Mouse (Mus musculus) WW6 (cell line): ENCODE measurements around the gene Fam129b.

Source experiments
- DNase-seq: peaks from one replicate; pipeline ENCODE4 v3.0.0-alpha.2; 2013; ENCODE audit warnings: low read depth, low spot score

The Fam129b gene

DNA sequence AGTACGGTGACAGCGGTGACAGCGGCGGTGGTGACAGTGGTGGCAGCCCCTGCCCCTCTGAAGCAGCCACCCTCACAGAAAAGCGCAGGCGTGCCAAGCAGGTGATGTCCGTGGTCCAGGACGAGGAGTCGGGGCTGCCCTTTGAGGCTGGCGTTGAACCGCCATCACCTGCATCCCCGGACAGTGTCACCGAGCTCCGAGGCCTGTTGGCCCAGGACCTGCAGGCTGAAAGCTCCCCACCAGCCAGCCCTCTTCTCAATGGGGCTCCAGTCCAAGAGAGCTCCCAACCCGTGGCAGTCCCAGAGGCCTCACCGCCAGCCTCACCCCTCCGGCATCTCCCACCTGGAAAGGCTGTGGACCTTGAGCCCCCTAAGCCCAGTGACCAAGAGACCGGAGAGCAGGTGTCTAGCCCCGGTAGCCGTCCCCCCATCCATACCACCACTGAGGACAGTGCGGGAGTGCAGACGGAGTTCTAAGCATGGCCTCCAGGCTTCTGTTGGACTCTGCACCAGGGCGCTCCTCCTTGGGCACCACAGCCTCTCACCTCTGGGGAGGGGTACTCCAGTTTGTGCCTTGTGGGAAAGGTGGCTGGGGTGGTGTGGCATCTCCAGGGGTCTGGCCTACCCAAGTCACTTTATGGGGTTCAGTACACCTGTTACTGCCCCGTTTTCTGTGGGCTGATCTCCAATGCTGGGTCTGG lies 47.8 kb downstream of the Fam129b start:
- no peak for DNase-seq

DNA sequence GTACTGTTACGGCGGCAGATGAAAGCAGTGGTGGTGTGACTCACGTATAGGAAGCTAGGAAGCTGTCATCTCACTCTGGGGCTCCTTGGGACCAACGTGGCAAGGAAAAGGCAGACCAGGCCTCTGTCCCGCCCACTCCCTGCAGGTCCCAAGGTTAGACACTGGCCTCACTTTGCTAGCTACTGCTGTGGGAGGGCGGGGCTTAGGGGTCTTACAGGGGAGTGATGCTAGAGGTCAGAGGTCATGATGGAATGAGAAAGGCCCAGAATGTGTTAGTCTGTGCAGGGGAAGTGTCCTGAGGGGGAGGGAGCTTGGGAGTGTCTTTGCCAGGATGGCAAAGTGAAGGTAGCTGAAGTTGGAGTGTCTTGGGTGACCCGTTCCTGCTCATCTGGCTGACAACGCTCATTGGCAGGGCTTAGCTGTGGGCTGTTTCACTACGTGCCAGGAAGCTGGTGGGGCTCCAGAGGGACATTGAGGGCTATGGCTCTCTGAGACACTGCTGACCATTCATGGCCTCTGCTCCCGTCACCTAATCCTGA lies 48.5 kb downstream of the Fam129b start:
- no peak for DNase-seq

GRCm38 (mm10) chr2:32926330-32927075 lies 50.6 kb downstream of the Fam129b start:
- DNase-seq, result no peak

- no peak for DNase-seq
Measured at GRCm38 (mm10) chr2:32927624-32928234, 51.8 kb downstream of the Fam129b start.

GRCm38 (mm10) chr2:32928235-32928946 lies 52.5 kb downstream of the Fam129b start:
- DNase-seq, result peak; percentile 69

GRCm38 (mm10) chr2:32928947-32929829 lies 53.3 kb downstream of the Fam129b start:
- no peak for DNase-seq

DNA sequence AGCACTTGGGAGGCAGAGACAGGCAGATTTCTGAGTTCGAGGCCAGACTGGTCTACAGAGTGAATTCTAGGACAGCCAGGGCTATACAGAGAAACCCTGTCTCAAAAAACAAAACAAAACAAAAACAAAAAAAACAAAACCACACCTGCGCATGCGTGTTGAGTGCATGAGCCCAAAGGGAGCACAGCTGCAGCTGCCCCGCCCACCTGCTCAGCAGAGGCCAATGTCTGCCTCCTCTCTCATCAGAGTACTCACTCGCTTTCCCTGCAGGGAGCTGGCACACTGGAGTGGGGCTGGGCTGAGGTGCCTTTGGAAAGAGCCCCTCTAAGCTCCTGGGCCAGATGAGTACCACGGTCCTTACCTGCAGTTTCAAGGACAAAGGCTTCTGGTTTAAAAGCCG lies 55.8 kb downstream of the Fam129b start:
- no peak for DNase-seq

DNA sequence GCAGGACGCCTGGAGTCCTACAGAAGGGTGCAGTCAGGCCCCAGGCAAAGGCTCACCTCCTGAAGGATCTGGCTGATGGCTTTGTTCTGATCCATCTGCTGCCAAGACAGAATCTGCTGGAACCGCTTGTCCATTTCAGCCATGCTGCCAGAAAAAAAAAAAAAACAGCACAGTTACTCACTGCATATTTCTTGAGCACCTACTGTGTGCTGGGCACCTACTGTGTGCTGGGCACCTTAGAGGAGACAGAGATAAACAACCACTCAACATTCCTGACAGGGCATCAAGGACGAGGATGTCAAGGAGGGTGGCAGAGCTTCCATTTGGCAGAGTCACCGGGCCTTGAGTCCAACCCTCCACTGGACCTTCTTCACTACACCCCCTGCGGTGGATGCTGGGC lies 62.8 kb downstream of the Fam129b start:
- DNase-seq, result no peak

DNA sequence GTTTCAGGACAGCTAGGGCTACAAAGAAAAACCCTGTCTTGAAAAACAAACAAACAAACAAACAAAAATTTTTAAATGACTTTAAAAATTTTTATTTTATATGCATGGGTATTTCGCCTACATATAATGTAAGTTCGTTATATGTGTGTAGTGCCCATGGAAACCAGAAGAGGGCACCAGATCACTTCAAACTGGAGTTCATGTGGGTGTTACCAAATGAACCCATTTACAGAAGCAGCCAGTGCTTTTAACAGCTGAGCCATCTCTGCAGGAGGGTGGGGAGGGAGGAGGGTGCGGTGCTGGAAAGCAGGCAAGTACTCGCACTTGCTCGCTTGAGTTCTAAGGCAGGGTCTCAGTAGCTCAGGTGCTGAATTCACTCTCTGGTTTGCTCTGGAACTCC lies 63.5 kb downstream of the Fam129b start:
- peak; percentile 83 for DNase-seq

GRCm38 (mm10) chr2:32940483-32940882 lies 64.6 kb downstream of the Fam129b start:
- DNase-seq, result no peak

DNA sequence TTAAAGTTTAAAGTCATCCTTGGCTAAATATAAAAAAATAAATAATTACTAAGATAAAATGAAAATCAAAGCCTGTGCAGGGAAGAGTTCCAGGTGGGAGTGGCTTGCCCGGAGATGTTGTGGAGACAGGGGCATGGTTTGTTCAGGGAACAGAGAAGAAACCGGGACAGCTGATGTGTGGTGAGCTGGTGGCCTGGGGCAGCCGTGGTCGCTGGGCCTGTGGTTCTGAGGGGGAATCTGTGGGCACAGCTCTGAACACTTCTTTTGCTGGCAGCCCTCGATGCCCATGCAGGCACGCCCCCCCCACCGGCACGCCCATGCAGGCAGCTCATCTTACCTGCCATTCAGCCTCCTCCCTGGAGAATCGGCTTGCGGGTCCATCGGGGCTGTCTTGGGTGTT lies 71.5 kb downstream of the Fam129b start:
- DNase-seq, result no peak

DNA sequence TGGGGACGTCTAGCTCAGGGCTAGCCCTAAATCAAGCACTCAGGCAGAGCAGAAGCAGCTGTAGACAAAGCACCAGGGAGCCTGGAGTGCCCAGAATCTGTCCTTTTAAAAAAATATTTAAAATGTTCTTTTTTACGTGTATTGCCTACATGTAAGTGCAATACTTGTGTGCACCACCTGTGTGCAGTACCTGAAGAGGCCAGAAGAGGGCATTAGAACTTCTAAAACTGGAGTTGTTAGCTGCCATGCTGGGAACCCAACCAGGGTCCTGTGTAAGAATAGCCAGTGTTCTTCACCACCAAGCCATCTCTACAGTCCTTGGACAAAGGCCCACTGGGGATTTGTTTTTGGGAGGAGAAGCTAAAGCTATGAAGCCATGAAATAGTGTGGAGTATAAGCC lies 78.7 kb downstream of the Fam129b start:
- no peak for DNase-seq

DNA sequence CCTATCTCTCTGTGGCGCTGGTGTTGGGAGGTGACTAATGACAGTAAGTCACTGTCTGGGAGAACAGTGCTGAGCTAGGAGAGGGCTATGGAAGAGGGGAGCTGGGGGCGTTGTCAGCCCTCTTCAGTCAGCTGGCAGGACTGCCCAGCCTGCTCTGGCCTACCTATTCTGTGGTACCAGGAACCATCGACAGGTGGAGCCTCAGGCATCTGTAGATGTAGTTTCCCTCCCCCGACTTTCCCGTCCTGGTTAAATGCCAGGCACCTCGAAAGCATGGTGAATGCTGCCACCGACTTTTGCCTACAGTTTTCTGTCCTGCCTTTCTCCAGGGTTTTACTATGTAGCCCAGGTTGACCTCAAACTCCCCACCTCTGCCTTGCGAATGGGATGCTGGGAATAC lies 81.4 kb downstream of the Fam129b start:
- DNase-seq, result no peak

DNA sequence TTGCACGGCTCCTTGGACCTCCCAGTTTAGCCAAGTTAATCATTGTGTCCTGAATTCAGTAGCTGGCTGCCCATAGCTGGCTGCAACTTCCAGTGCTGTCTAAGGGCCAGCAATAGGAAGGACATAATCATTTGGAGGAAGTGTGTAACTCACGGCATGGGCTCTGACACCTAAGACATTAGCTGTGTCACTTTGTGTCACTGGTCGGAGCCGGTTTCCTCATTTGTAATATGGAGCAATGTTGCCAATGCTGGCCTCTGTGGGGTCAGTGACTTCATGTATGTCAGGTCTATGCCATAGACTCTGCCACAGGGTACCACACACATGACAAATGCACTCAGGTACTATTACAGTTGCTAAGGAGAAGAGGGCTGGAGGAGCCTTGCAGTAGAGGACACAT lies 84.4 kb downstream of the Fam129b start:
- no peak for DNase-seq

DNA sequence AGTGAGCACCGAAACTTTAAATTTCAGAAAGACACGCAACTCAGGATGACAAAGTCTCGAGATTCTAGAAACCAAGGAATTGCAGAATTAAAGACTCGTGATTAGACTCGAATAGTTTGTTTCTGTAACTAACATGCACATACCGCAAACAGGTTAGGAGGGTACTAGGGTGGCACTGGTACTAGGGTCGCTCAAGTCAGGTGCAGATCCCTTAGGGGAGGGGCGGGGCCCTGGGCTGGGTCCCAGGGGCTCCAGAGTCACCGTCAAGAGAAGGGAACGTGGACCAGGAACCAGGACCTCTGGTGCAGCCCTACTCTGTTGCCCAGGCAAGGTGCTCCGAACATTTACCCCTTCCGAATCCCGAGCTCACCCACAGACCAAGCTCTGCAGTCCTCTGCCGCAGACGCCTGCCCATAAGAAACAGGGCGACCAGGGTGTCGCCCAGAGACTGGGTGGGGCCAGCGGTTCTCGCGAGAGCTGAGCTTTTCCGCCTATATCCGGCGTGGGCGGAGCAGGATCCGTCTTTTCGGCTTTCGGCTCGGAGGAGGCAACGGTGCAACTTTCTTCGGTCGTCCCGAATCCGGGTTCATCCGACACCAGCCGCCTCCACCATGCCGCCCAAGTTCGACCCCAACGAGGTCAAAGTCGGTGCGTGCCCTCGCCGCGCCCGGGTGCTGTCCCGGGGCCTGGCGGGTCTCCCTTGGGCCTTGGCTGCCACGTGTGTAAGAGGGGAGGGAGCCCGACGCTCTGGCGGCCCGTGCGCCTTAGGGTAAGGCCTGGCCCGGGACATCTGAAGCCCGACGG lies 85.5 kb downstream of the Fam129b start, which contains the start of the genes Rpl12 and Lrsam1:
Gene Rpl12, plus strand, starts transcription at position 368 of the 804 bp plus-strand sequence.
Gene Lrsam1, minus strand, starts transcription at position 423 of the 804 bp plus-strand sequence.
- DNase-seq, result peak; percentile 74

DNA sequence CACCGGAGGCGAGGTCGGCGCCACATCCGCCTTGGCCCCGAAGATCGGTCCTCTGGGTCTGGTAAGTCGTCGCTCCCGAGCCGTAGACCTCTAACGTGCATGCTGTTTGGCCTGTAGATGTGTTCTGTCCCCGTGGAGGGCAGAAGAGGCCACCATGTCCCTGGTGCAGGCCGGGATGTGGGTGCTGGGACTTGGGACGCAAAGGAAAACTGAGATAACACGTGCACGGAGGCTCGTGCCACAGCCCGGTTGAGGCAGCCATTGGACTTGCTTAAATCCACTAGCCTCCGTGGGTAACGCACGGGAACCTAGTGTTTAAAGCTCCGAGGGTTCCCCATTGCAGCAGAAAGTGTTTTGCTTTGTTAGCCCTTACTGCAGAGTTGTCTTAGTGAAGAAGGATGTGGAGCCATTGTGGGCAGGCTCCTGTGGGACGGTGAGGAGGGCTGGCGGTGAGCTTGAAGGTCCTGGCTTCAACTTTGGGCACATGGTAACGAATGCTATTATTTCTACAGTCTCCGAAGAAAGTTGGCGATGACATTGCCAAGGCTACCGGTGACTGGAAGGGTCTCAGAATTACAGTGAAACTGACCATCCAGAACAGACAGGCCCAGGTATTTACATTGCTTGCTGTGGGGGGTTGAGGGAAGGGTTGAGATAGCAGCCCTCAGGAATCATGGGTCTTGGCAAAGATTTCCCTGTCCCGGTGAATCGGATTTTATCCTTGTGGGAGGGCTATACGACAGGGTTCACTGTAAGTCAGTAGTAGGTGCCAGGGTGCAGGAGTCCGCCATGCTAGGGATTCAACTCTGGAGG lies 86.4 kb downstream of the Fam129b start:
- DNase-seq, result no peak

- no peak for DNase-seq
Measured at GRCm38 (mm10) chr2:32962875-32963220, 86.9 kb downstream of the Fam129b start.

GRCm38 (mm10) chr2:32963544-32963943 lies 87.6 kb downstream of the Fam129b start:
- DNase-seq, result no peak

DNA sequence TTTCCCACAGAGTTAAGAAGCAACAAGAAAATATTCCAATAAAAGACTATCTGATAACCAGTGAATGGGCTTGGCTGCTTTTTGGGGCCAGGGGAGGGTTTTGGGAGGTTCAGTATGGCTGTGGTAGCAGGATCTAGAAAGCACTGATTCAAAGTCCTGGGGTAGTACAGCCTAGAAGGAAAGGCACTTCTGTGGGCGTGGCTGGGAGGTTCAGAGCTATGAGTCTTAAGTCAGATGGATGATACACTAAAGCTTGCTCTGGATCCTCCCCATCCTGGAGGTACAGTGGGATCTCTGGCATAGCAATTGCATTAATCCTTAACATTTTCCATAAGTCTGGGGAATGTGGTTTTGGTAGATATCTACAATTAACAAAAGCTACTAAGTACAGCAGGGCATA lies 88.1 kb downstream of the Fam129b start:
- DNase-seq, result no peak
